Mouse (Mus musculus) forebrain, postnatal 0 days (tissue): ENCODE measurements around the gene Ncf4. TPM values are rescaled to one million over a fixed set of nuclear protein-coding genes. Genes with fewer than 3 reads are reported as not detected.
A peak's percentile ranks its signal among the peaks of the same experiment; 100 is the strongest.

ENCODE experiments used
- ATAC-seq: fragments of 200-750 bp; cut with Nextera tagmentation; 2 replicates; pipeline ENCODE4 v1.8.0; 2017; ENCODE audit warnings: mild to moderate bottlenecking, moderate library complexity
- DNase-seq: peaks from one replicate; pipeline ENCODE4 v3.0.0-alpha.2; 2015
- H3K27ac ChIP-seq: fragments of 300-500 bp; sonication (generic); 2 replicates; pipeline ENCODE4 v1.5.1; 2014; ENCODE audit warnings: low read depth, mild to moderate bottlenecking, antibody characterized with exemption, low read length, moderate library complexity, mixed read lengths
- H3K27me3 ChIP-seq: fragments of 300-500 bp; sonication (generic); 2 replicates; pipeline ENCODE4 v1.6.1; 2014; ENCODE audit warnings: mild to moderate bottlenecking, low read length, mixed read lengths; ENCODE audit not compliant: insufficient read depth
- H3K36me3 ChIP-seq: fragments of 300-500 bp; sonication (generic); 2 replicates; pipeline ENCODE4 v1.6.1; 2014; ENCODE audit warnings: mild to moderate bottlenecking, moderate library complexity; ENCODE audit not compliant: insufficient read depth
- H3K4me1 ChIP-seq: fragments of 300-500 bp; sonication (generic); 2 replicates; pipeline ENCODE4 v1.6.1; 2014; ENCODE audit warnings: antibody characterized with exemption; ENCODE audit not compliant: insufficient read depth
- H3K4me2 ChIP-seq: fragments of 300-500 bp; sonication (generic); 2 replicates; pipeline ENCODE4 v1.6.1; 2014; ENCODE audit warnings: low read depth, mild to moderate bottlenecking, moderate library complexity
- H3K4me3 ChIP-seq: fragments of 300-500 bp; sonication (generic); 2 replicates; pipeline ENCODE4 v1.5.1; 2014; ENCODE audit warnings: low read depth, low read length, mixed read lengths
- H3K9ac ChIP-seq: fragments of 300-500 bp; sonication (generic); 2 replicates; pipeline ENCODE4 v1.6.1; 2014; ENCODE audit warnings: mild to moderate bottlenecking
- H3K9me3 ChIP-seq: fragments of 300-500 bp; sonication (generic); 2 replicates; pipeline ENCODE4 v1.6.1; 2016; ENCODE audit warnings: low read length
- CTCF ChIP-seq: sonication (generic); IDR thresholded peaks from 2 replicates; pipeline ENCODE4 v1.5.1; 2016; ENCODE audit warnings: antibody characterized with exemption, control low read depth, low read depth
- WGBS: fragments of 180-500 bp; shearing (Covaris S2); extraction: QIAGEN DNeasy Blood & Tissue Kit; methylation state at CpG from one replicate; pipeline ENCODE4 v1.1.7; 2014; 5-methylcytosine and 5-hydroxymethylcytosine counted together
- polyA plus RNA-seq: library from polyadenylated mRNA; unstranded; fragments of >200 nt; fragmentation: Nextera tagmentation; extraction: Ambion mirVana; gene quantifications from 2 replicates; pipeline ENCODE4 v1.2.1, GENCODE M21; 2015
- total RNA-seq: library from RNA; depleted of rRNA; stranded (reverse); fragments of >200 nt; gene quantifications from 2 replicates; pipeline ENCODE4 v1.2.3, GENCODE M21; 2014

Ncf4 gene
- total and polyA plus RNA-seq, 2 experiments from 2014 or later, result 0.86 to 2.0 TPM

GRCm38 (mm10) chr15:78239956-78240617 lies 4.5 kb upstream of the Ncf4 start:
- TF ChIP-seq CTCF, result no peak
- ATAC-seq (no peak), DNase-seq (no peak)
- no peaks in the 10 kb centered on the region for H3K4me1 ChIP-seq
- no peaks in the 10 kb centered on the region for H3K36me3 ChIP-seq
- no peak overlapping the region for H3K27ac ChIP-seq
- H3K9me3 ChIP-seq, result no peaks in the 10 kb centered on the region
- H3K9ac ChIP-seq, result no peak overlapping the region
- no peak overlapping the region for H3K4me3 ChIP-seq
- no peaks in the 10 kb centered on the region for H3K27me3 ChIP-seq
- H3K4me2 ChIP-seq, result no peak overlapping the region
- 83% methylated on average over 14 of the region's 14 CpGs for WGBS

- 0 out of 2 replicates have a peak, but pooled peaks have one; percentile 25 for ATAC-seq
Measured at GRCm38 (mm10) chr15:78241335-78241734, 3.3 kb upstream of the Ncf4 start.

GRCm38 (mm10) chr15:78243061-78243460 lies 1.5 kb upstream of the Ncf4 start:
- Histone ChIP-seq H3K4me2 (no peak overlapping the region), H3K27ac (no peak overlapping the region), H3K9ac (no peak overlapping the region), H3K9me3 (no peaks in the 10 kb centered on the region), H3K27me3 (no peaks in the 10 kb centered on the region), H3K4me3 (no peak overlapping the region), H3K4me1 (no peaks in the 10 kb centered on the region), H3K36me3 (no peaks in the 10 kb centered on the region)
- ATAC-seq (no peak), DNase-seq (no peak)
- no peak for TF ChIP-seq CTCF
- WGBS, result 78% methylated on average over 8 of the region's 8 CpGs

More at GRCm38 (mm10) chr15:78241335-78241734, 3.3 kb upstream of the Ncf4 start:
- no peak overlapping the region for H3K4me2 ChIP-seq
- no peak overlapping the region for H3K9ac ChIP-seq
- H3K36me3 ChIP-seq, result no peaks in the 10 kb centered on the region
- no peaks in the 10 kb centered on the region for H3K9me3 ChIP-seq
- H3K27me3 ChIP-seq, result no peaks in the 10 kb centered on the region
- WGBS, result 55% methylated on average over 11 of the region's 11 CpGs
- no peak overlapping the region for H3K27ac ChIP-seq
- no peaks in the 10 kb centered on the region for H3K4me1 ChIP-seq
- no peak for TF ChIP-seq CTCF
- DNase-seq, result no peak
- H3K4me3 ChIP-seq, result no peak overlapping the region

GRCm38 (mm10) chr15:78243774-78244173 lies 827 bp upstream of the Ncf4 start:
- Histone ChIP-seq H3K27me3 (no peaks in the 10 kb centered on the region), H3K4me3 (no peak overlapping the region), H3K27ac (no peak overlapping the region), H3K4me2 (no peak overlapping the region), H3K36me3 (no peaks in the 10 kb centered on the region), H3K9me3 (no peaks in the 10 kb centered on the region), H3K9ac (no peak overlapping the region), H3K4me1 (no peaks in the 10 kb centered on the region)
- TF ChIP-seq CTCF, result no peak
- no peak for DNase-seq
- no peak for ATAC-seq
- 59% methylated on average over 6 of the region's 6 CpGs for WGBS

- no peak for TF ChIP-seq CTCF
- no peaks in the 10 kb centered on the region for H3K4me1 ChIP-seq
- DNase-seq, result no peak
- H3K9me3 ChIP-seq, result no peaks in the 10 kb centered on the region
- no peak overlapping the region for H3K4me3 ChIP-seq
- no peak overlapping the region for H3K9ac ChIP-seq
- 82% methylated on average over 18 of the region's 18 CpGs for whole genome bisulfite sequencing
- no peaks in the 10 kb centered on the region for H3K36me3 ChIP-seq
- no peak for ATAC-seq
- H3K27me3 ChIP-seq, result no peaks in the 10 kb centered on the region
- no peak overlapping the region for H3K4me2 ChIP-seq
- no peak overlapping the region for H3K27ac ChIP-seq
Measured at GRCm38 (mm10) chr15:78246143-78247116, 1.8 kb downstream of the Ncf4 start.

- Histone ChIP-seq H3K27ac (no peak overlapping the region), H3K9ac (no peak overlapping the region), H3K4me1 (no peaks in the 10 kb centered on the region), H3K4me3 (no peak overlapping the region), H3K27me3 (no peaks in the 10 kb centered on the region), H3K36me3 (no peaks in the 10 kb centered on the region), H3K4me2 (no peak overlapping the region), H3K9me3 (no peaks in the 10 kb centered on the region)
- WGBS, result 53% methylated on average over 2 of the region's 2 CpGs
- DNase-seq (no peak), ATAC-seq (no peak)
- no peak for TF ChIP-seq CTCF
Measured at GRCm38 (mm10) chr15:78247659-78248058, 3.1 kb downstream of the Ncf4 start.

- 70% methylated on average over 3 of the region's 3 CpGs for WGBS
- no peak overlapping the region for H3K4me3 ChIP-seq
Measured at GRCm38 (mm10) chr15:78248410-78248809, 3.8 kb downstream of the Ncf4 start.

More at GRCm38 (mm10) chr15:78248410-78248809, 3.8 kb downstream of the Ncf4 start:
- no peak overlapping the region for H3K27ac ChIP-seq
- no peaks in the 10 kb centered on the region for H3K36me3 ChIP-seq
- H3K27me3 ChIP-seq, result no peaks in the 10 kb centered on the region
- DNase-seq, result no peak
- ATAC-seq, result no peak
- H3K9me3 ChIP-seq, result no peaks in the 10 kb centered on the region
- TF ChIP-seq CTCF, result no peak
- H3K4me2 ChIP-seq, result no peak overlapping the region
- no peak overlapping the region for H3K9ac ChIP-seq
- no peaks in the 10 kb centered on the region for H3K4me1 ChIP-seq
